Mouse (Mus musculus): ENCODE measurements around the gene Arf3. TPM values are rescaled to one million over a fixed set of nuclear protein-coding genes. Genes with fewer than 3 reads are reported as not detected.

The Arf3 gene
- polyA plus RNA-seq, 1 experiment = 0.14 TPM

DNA sequence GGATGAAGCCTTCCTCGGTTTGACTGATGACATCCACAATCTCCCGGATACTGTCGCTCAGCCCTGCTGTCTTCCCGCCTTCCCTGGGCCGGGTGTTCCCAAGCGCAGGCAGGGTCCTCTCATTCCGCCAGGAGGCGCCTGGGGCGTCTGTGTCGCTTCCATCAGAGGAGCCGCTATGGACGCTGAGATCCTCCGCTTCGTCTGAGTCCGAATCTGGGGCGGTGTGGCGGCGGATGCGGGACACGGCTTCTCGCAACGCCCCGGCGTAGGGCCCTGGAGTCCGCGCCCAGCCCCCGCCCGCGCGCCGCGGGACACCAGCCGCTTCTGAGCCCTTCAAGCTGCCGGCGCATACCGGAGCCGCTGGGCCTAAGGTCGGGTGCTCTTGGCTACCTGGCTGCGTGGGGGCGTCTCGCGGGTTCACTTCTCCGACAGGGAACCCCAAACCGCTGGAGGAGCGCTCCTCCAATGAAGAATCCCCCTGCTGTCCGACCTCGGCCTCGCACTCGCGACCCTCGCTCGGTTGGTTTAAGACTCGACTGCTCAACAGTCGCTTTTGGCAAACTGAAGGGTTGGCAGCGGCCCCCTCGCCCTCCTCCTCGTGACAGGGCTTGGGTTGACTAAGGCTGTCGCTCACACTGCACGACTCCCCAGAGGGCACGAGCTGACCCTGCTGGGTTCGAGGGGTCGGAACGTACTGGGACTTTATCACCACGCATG is 42.5 kb upstream of the Arf3 start:
- TF ChIP-seq TAL1 (IDR thresholded peaks at IDR 0.05; ENCODE audit: low read length) (no peak), GATA1 (IDR thresholded peaks at IDR 0.05; ENCODE audit: low read length) (no peak)
- peaks cover 22% of the 10 kb centered on the region for H3K9me3 ChIP-seq (ENCODE audit: control insufficient read depth, low read length)
- no peak overlapping the region for H3K4me3 ChIP-seq (replicated peaks)
- H3K27me3 ChIP-seq (ENCODE audit: control insufficient read depth) = peaks cover 96% of the 10 kb centered on the region
- peaks cover 3% of the 10 kb centered on the region; the same call in 1 of the 2 replicates for H3K36me3 ChIP-seq (ENCODE audit: control insufficient read depth)
- H3K4me1 ChIP-seq (ENCODE audit: control insufficient read depth) = peaks cover 30% of the 10 kb centered on the region

DNA sequence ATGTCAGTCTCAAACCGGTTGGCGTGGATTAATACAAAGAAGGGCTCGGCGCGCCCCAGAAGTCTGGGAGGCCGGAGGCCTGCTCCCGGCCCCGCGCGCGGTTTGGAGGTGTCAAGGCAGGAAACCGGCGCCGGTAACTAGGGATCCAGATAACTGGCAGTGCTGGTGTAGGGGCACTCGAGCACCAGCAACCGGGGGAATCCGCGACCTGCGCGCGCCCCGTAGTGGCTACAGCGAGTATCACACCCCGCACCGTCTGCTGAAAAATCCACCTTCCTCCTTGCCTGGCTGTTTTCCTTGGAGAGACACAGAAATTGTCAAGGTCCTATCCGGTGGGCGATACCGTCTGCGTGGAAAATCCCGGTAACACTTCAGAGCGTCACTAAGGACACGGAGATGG is 41.0 kb upstream of the Arf3 start:
- Histone ChIP-seq H3K4me3 (replicated peaks) (no peak overlapping the region), H3K9me3 (ENCODE audit: control insufficient read depth, low read length) (peaks cover 22% of the 10 kb centered on the region), H3K27me3 (ENCODE audit: control insufficient read depth) (peaks cover 100% of the 10 kb centered on the region), H3K4me1 (ENCODE audit: control insufficient read depth) (peaks cover 30% of the 10 kb centered on the region), H3K36me3 (ENCODE audit: control insufficient read depth) (no peaks in the 10 kb centered on the region)
- TF ChIP-seq TAL1 (IDR thresholded peaks at IDR 0.05; ENCODE audit: low read length) (no peak), GATA1 (IDR thresholded peaks at IDR 0.05; ENCODE audit: low read length) (no peak)

DNA sequence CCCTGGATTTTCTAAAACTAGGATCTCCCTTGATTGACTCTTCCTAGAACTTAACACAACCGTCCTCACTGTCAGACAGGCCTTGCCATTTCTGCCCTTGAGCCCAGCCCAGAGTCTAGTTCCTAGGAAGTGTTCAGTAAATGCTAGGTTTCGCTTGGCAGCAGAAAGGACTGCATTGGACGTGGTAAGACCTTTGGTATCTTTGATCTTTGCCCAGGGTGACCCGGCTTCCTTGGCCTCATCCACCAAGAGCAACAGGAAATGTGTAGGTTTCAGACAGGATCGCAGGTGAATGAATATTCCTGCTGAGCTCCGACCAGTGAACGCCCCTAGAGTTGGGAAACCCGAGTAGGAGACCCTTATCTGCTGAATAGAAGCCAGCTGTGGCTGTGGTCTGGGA is 39.9 kb upstream of the Arf3 start:
- Histone ChIP-seq H3K4me1 (ENCODE audit: control insufficient read depth) (peaks cover 28% of the 10 kb centered on the region), H3K27me3 (ENCODE audit: control insufficient read depth) (peaks cover 100% of the 10 kb centered on the region), H3K36me3 (ENCODE audit: control insufficient read depth) (no peaks in the 10 kb centered on the region), H3K9me3 (ENCODE audit: control insufficient read depth, low read length) (peaks cover 20% of the 10 kb centered on the region), H3K4me3 (replicated peaks) (no peak overlapping the region)
- TF ChIP-seq GATA1 (IDR thresholded peaks at IDR 0.05; ENCODE audit: low read length) = no peak
- no peak for TF ChIP-seq TAL1 (IDR thresholded peaks at IDR 0.05; ENCODE audit: low read length)

DNA sequence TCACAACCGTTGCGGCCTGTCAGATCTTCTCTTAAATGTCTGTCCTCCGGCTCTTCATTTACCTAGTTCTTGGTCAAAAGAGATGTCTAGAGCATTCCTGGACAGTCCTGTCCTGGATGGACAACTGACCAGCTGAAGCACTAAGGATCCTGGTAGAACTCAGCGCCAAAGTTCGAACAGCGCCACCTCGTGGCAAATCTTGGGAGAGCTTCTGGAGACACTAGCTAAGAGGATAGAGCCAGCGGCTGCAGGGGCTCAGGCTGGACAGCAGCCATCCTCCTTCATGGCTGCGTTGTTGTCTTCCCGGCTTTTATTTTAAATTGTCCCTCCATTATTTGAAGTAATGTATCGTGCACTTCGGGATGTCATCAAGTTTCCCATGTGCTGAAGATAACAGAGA is 36.4 kb upstream of the Arf3 start:
- Histone ChIP-seq H3K36me3 (ENCODE audit: control insufficient read depth) (no peaks in the 10 kb centered on the region), H3K27me3 (ENCODE audit: control insufficient read depth) (peaks cover 100% of the 10 kb centered on the region)

DNA sequence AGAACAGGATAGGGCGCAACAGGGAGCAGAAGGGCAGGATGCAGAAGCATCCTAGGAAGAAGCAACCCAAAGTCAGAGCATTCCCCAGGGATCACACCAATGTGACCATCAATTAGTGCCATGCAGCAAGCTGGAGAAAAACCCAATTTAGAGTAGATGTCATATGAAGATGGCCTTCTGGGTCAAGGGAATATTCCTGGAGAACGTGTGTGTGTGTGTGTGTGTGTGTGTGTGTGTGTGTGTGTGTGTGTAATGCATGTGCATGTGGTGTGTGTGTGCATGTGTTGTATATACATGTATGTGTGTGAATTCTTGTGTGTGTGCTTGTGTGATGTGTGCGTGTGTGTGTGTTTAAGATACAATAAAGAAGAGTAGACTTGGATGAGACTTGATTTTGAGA is 35.9 kb upstream of the Arf3 start:
- Histone ChIP-seq H3K9me3 (ENCODE audit: control insufficient read depth, low read length) (peaks cover 3% of the 10 kb centered on the region; the same call in 1 of the 2 replicates), H3K36me3 (ENCODE audit: control insufficient read depth) (no peaks in the 10 kb centered on the region), H3K4me3 (replicated peaks) (no peak overlapping the region), H3K27me3 (ENCODE audit: control insufficient read depth) (peaks cover 100% of the 10 kb centered on the region), H3K4me1 (ENCODE audit: control insufficient read depth) (no peaks in the 10 kb centered on the region; the same call in 1 of the 2 replicates)
- TF ChIP-seq TAL1 (IDR thresholded peaks at IDR 0.05; ENCODE audit: low read length) = no peak
- TF ChIP-seq GATA1 (IDR thresholded peaks at IDR 0.05; ENCODE audit: low read length) = no peak

More for the DNA sequence above, 36.4 kb upstream of the Arf3 start:
- TF ChIP-seq TAL1 (IDR thresholded peaks at IDR 0.05; ENCODE audit: low read length) (no peak), GATA1 (IDR thresholded peaks at IDR 0.05; ENCODE audit: low read length) (no peak)
- H3K4me3 ChIP-seq (replicated peaks) = no peak overlapping the region
- H3K4me1 ChIP-seq (ENCODE audit: control insufficient read depth) = no peaks in the 10 kb centered on the region; the same call in 1 of the 2 replicates
- H3K9me3 ChIP-seq (ENCODE audit: control insufficient read depth, low read length) = peaks cover 3% of the 10 kb centered on the region; the same call in 1 of the 2 replicates

DNA sequence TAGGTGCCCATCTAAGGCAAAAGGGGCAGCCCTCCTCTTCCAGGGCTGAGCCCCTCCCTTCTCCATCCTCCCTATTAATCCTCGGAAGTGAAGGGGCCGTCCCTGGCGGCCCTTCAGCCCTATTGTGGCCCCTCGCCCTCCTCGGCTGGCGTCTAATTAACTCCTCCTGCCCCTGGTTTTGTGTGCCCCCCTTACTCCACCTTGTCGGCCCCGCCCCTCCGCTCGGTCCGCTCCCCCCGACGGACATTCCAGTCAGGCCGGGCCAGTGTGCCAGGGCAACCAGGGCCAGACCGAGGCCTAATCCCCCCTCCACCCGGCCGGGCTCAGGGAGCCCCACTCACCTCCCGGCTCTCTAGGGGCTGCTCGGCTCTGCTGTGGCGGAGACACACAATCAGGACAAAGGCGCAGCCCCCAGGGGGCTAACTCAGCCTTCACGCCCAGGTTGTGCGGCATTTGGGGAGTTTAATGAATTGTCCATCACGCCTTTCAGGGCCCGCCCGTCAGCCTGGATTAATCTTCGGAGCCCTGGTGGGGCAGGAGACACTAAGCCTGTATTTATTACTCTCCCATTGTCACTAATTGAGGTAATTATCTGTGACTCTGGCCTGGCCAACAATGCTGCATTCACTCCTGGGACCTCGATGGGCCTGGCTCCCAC is 35.0 kb upstream of the Arf3 start:
- no peaks in the 10 kb centered on the region; the same call in 1 of the 2 replicates for H3K9me3 ChIP-seq (ENCODE audit: control insufficient read depth, low read length)

DNA sequence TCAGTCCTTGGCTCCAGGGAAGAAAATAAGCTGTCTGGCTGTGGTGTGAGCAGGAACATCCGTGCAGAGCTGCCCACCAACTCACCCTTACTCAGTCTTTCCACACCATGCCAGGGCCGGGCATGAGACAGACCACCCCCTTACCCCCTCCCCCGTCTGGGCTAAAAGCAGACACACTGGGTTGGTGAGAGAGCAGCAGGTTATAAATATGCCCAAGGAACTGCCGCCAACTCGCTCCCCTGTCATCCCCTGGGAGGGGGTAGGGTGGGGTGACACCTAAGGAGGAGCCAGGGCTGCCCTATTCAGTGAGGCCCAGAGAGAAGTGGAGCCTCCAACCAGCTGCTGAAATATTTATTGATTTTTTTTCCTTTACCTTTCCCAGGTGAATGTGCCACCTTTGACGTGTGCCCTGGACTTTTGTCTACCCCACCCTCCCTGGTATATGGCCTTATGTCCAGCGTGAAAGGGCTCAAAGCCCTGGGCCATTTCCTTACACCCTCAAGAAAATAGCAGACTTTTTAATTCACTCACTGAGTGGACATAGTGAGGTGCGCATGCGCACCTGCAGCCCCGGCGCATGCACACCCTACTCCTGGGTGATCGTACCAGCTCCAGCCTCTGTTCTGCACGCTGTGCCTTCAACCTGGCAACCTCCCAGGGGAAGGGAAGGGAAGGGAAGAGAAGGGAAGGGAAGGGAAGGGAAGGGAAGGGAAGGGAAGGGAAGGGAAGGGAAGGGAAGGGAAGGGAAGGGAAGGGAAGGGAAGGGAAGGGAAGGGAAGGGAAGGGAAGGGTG is 34.0 kb upstream of the Arf3 start:
- Histone ChIP-seq H3K9me3 (ENCODE audit: control insufficient read depth, low read length) (peaks cover 7% of the 10 kb centered on the region; the same call in 1 of the 2 replicates), H3K4me1 (ENCODE audit: control insufficient read depth) (peaks cover 3% of the 10 kb centered on the region; the same call in 1 of the 2 replicates), H3K4me3 (replicated peaks) (no peak overlapping the region), H3K36me3 (ENCODE audit: control insufficient read depth) (no peaks in the 10 kb centered on the region), H3K27me3 (ENCODE audit: control insufficient read depth) (peaks cover 100% of the 10 kb centered on the region)
- TF ChIP-seq TAL1 (IDR thresholded peaks at IDR 0.05; ENCODE audit: low read length) = no peak
- TF ChIP-seq GATA1 (IDR thresholded peaks at IDR 0.05; ENCODE audit: low read length) = no peak

More for the DNA sequence above, 35.0 kb upstream of the Arf3 start:
- Histone ChIP-seq H3K27me3 (ENCODE audit: control insufficient read depth) (peaks cover 100% of the 10 kb centered on the region), H3K36me3 (ENCODE audit: control insufficient read depth) (no peaks in the 10 kb centered on the region), H3K4me1 (ENCODE audit: control insufficient read depth) (no peaks in the 10 kb centered on the region), H3K4me3 (replicated peaks) (no peak overlapping the region)
- no peak for TF ChIP-seq TAL1 (IDR thresholded peaks at IDR 0.05; ENCODE audit: low read length)
- no peak for TF ChIP-seq GATA1 (IDR thresholded peaks at IDR 0.05; ENCODE audit: low read length)

DNA sequence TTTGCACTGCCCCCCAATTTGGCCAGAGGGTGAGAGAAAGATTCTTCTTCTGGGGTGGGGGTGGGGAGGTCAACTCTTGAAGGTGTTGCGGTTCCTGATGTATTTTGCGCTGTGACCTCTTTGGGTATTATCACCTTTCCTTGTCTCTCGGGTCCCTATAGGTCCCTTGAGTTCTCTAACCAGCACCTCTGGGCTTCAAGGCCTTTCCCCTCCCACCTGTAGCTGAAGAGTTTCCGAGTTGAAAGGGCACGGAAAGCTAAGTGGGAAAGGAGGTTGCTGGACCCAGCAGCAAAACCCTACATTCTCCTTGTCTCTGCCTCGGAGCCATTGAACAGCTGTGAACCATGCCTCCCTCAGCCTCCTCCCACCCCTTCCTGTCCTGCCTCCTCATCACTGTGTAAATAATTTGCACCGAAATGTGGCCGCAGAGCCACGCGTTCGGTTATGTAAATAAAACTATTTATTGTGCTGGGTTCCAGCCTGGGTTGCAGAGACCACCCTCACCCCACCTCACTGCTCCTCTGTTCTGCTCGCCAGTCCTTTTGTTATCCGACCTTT is 30.2 kb upstream of the Arf3 start:
- Histone ChIP-seq H3K36me3 (ENCODE audit: control insufficient read depth) (no peaks in the 10 kb centered on the region), H3K4me3 (replicated peaks) (no peak overlapping the region), H3K9me3 (ENCODE audit: control insufficient read depth, low read length) (peaks cover 16% of the 10 kb centered on the region; the same call in 1 of the 2 replicates), H3K4me1 (ENCODE audit: control insufficient read depth) (peaks cover 3% of the 10 kb centered on the region; the same call in 1 of the 2 replicates), H3K27me3 (ENCODE audit: control insufficient read depth) (peaks cover 100% of the 10 kb centered on the region)
- TF ChIP-seq GATA1 (IDR thresholded peaks at IDR 0.05; ENCODE audit: low read length) (no peak), TAL1 (IDR thresholded peaks at IDR 0.05; ENCODE audit: low read length) (no peak)

All from erythroblast, embryonic 14.5 days (primary cell).